Mouse (Mus musculus): ENCODE measurements around the gene Wdr20.

- TF ChIP-seq CTCF (IDR thresholded peaks at IDR 0.05; ENCODE audit: control insufficient read depth, insufficient read depth, insufficient read length) (no peak), USF1 (IDR thresholded peaks at IDR 0.05; ENCODE audit: low read depth) (no peak)
Measured at GRCm38 (mm10) chr12:110844227-110845130, 106.7 kb downstream of the Wdr20 start.

All from C2C12 (cell line).